Mouse (Mus musculus) G1E (cell line): ENCODE measurements around the gene Pomt1.

ENCODE experiments used
- CTCF ChIP-seq: IDR thresholded peaks from 2 replicates; pipeline ENCODE4 v1.5.1; 2012; ENCODE audit warnings: low read depth, low read length, inconsistent platforms, mixed read lengths
- GATA2 ChIP-seq: IDR thresholded peaks from 2 replicates; pipeline ENCODE4 v1.6.1; 2012; ENCODE audit warnings: low read depth, low read length, inconsistent platforms, borderline replicate concordance

- TF ChIP-seq CTCF: no peak
- TF ChIP-seq GATA2: no peak
These were observed 534 bp downstream of the Pomt1 start for GRCm38 (mm10) chr2:32236760-32237487.
